Mouse (Mus musculus): ENCODE results near the gene Ptprg. TPM values are rescaled to one million over a fixed set of nuclear protein-coding genes. Genes with fewer than 3 reads are reported as not detected.
"Not testable (repeated sequence)": the region's sequence is repeated elsewhere in the genome, so short reads cannot be mapped to it uniquely, and the experiment has no call there.

Ptprg gene
- polyA plus RNA-seq, 1 experiment from 2014 or later, result not detected

DNA sequence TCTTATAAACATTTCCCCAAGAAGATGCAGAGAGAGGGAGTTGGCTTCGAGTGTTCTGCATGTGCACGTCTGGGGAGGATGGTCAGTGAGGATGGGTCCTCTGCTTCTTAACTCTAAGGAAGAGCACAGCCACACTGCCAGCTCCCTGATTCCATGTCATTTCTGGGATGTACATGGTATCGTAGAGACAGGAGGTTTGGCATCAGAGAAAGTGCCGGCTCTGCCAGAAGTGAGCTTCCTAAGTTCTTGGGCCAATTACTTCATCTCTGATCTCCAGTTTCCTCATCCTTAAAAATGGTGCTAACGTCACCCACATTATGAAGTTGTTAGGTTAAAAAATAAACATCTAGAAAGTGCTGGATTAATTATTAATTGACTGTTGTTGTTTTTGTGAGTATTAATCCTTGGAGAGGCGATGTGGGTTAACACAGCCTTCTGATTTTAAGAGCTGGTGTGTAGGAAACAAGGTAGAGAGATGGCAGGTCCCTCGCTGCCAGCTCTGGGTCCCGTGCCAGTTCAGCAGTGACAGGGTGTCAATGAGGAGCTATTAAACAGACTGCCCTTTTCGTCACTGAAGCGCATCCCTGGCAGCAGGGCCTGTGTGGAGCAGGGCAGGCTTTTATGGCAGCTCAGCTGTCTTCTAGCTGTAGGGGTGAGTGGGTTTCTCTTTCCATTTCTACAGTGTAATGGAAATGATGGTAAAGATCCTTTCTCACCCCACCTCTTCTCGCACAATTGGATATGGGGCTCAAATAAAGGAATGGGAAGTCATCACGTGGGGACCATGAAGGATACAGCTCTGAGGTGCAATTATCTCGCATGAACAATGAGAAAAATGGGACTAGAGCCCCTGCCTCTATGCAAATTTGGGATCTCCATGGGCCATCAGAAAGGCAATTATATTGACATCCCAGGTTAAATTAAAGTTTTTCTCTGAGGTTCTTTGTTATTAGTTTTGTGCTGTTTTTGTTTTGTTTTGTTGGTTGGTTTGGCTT lies 646.9 kb downstream of the Ptprg start:
- no peak overlapping the region for H3K4me3 ChIP-seq (ENCODE audit: inconsistent target)
- no peak overlapping the region for H3K27ac ChIP-seq
- WGBS (ENCODE audit: missing documents), result 85% methylated on average over 13 of the region's 13 CpGs
- no peaks in the 10 kb centered on the region for H3K36me3 ChIP-seq (ENCODE audit: inconsistent target)
- H3K79me2 ChIP-seq (ENCODE audit: inconsistent target), result no peaks in the 10 kb centered on the region

DNA sequence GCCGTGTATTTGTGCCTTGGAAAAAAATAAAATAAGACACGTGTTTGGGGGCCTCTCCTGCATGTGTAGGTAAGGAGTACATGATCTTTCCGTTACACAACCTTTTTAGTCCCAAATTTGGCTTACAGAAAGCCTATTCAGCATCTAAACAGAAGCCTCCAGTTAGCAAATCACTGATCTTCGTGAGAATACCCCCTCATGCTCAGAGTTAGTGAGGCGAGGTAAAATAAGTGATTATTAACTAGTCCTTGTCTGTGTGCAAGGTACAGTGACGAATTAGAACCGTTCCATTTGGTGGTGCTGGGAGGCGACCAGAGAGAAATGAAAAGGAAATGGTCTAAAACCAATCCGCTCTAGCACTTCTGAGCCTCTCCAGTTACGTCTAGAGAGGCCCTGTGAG lies 648.9 kb downstream of the Ptprg start:
- H3K36me3 ChIP-seq (ENCODE audit: inconsistent target), result no peaks in the 10 kb centered on the region
- H3K79me2 ChIP-seq (ENCODE audit: inconsistent target), result no peaks in the 10 kb centered on the region
- H3K27ac ChIP-seq, result no peak overlapping the region
- 82% methylated on average over 10 of the region's 10 CpGs for WGBS (ENCODE audit: missing documents)
- no peak overlapping the region for H3K4me3 ChIP-seq (ENCODE audit: inconsistent target)

DNA sequence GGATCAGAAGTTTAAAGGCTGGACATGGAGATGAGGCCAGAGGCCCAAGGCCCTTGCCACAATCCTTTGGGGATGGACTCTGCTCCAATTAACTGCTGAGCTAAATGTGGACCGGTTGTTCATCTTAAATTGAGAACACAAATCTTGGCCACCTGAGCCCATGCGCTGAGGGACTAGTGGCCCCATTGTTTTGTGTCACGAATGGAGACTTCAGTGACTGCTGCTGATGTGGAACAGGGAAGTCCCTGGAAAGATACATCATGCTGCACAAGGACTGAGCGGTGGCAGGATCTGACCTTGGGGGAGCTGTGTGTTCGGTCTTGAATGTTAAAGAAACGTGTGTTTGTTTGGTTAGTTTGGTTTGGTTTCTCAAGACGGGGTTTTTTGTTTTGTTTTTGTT lies 649.7 kb downstream of the Ptprg start:
- H3K27ac ChIP-seq, result no peak overlapping the region
- no peaks in the 10 kb centered on the region for H3K79me2 ChIP-seq (ENCODE audit: inconsistent target)
- H3K4me3 ChIP-seq (ENCODE audit: inconsistent target), result no peak overlapping the region
- 86% methylated on average over 7 of the region's 7 CpGs for WGBS (ENCODE audit: missing documents)
- H3K36me3 ChIP-seq (ENCODE audit: inconsistent target), result no peaks in the 10 kb centered on the region

DNA sequence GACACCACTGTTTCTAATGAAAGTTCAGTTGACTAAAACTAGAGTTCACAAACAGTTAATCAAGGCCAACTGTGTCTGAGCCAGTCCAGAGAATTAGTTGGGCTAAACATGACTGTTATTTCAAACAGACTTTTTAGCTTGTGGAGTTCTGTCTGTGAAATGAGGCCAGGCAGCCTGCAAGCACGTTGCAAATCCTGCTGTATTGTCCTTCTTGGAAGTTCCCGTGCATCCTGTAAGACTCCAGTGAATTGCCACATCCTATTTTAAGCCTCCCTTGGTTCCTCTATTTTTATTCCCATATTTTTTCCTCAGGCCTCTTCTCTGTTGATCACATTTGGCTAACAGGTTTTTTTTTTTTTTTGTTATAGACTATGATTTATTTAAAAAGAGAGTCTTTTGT lies 652.8 kb downstream of the Ptprg start:
- Histone ChIP-seq H3K27ac (no peak overlapping the region), H3K36me3 (ENCODE audit: inconsistent target) (no peaks in the 10 kb centered on the region), H3K4me3 (ENCODE audit: inconsistent target) (no peak overlapping the region), H3K79me2 (ENCODE audit: inconsistent target) (no peaks in the 10 kb centered on the region)
- 51% methylated on average over 2 of the region's 2 CpGs for WGBS (ENCODE audit: missing documents)

DNA sequence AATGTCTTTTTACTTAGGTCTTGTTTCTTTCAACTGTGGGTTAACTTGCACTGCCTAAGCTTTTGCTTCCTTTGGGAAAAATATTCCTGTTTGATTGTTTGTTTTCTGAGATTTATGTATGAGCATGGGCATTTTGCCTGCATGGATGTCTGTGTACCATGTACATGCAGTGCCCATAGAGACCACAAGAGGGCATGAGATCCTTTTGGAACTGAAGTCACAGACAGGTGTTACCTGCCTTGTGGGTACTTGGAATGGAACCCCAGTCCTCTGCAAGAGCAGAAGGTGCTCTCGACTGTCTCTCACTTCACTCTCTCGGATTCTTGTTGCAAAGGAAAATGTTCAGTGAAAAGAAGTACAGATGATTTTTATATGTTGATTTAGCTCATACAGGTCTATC lies 655.2 kb downstream of the Ptprg start:
- no peaks in the 10 kb centered on the region for H3K36me3 ChIP-seq (ENCODE audit: inconsistent target)
- H3K79me2 ChIP-seq (ENCODE audit: inconsistent target), result no peaks in the 10 kb centered on the region
- no peak overlapping the region for H3K27ac ChIP-seq
- no peak overlapping the region for H3K4me3 ChIP-seq (ENCODE audit: inconsistent target)
- 77% methylated on average over 2 of the region's 2 CpGs for WGBS (ENCODE audit: missing documents)

DNA sequence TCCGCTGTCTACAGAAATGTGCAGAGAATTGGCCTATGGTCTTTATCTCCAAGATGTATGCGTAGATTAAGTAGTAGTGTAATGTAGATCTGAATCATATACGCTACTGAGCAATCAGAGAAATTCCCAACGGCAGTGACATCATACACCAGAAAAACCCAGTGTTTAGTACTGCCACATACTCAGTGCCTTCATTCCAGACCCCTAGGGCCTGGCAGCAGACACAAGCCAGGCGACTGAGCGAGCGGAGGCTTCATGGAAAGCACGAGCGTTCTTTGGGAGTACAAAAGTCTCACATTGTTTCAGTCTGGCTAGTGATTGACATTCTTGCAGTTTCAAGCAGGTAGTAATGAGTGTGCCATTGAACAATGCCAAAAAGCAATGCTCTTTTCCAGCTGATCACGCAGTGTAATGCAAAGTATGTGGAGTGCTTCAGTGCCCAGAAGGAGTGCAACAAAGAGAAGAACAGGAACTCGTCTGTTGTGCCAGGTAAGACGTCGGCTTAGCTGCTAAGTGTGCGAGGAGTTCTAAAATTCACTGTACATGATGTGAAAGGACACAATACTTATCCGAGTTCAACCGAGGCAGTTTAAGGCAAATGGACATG lies 665.3 kb downstream of the Ptprg start:
- H3K79me2 ChIP-seq (ENCODE audit: inconsistent target), result no peaks in the 10 kb centered on the region
- WGBS (ENCODE audit: missing documents), result 97% methylated on average over 15 of the region's 16 CpGs
- H3K27ac ChIP-seq, result no peak overlapping the region

DNA sequence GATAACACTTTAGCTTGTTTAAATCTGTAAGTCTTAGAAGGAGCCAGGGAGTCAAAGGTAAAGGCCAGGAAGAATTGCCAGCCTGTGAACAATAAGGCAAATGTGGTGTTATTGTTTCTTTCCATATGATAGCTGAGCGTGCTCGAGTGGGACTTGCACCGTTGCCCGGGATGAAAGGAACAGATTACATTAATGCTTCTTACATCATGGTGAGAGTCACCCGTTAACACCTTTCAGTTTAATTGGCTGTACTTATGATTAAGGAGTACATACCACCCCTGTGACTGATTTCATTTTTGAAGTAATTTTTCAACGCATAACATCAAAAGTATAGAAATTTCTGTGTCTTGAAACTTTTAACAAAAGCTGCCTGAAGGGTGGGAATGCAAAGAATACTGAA lies 666.5 kb downstream of the Ptprg start:
- Histone ChIP-seq H3K79me2 (ENCODE audit: inconsistent target) (no peaks in the 10 kb centered on the region), H3K36me3 (ENCODE audit: inconsistent target) (no peaks in the 10 kb centered on the region), H3K4me3 (ENCODE audit: inconsistent target) (no peak overlapping the region), H3K27ac (no peak overlapping the region)
- WGBS (ENCODE audit: missing documents), result 87% methylated on average over 6 of the region's 6 CpGs

More for the DNA sequence above, 665.3 kb downstream of the Ptprg start:
- Histone ChIP-seq H3K4me3 (ENCODE audit: inconsistent target) (no peak overlapping the region), H3K36me3 (ENCODE audit: inconsistent target) (no peaks in the 10 kb centered on the region)

DNA sequence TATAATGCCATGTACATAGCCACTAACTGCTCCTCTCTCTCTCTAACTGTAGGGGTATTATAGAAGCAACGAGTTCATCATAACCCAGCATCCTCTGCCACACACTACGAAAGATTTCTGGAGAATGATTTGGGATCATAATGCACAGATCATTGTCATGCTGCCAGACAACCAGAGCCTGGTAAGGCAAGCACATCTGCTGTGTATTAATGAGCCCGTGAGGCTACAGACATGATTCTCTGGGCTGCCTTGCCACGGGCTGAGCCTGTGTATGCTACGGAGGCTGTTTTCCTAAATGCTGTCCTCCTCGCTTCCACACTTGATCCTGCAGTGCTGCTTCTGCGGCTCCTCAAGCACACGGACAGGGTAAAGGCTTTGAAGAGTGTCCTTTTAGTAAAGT lies 667.2 kb downstream of the Ptprg start:
- H3K4me3 ChIP-seq (ENCODE audit: inconsistent target), result no peak overlapping the region
- no peak overlapping the region for H3K27ac ChIP-seq
- H3K36me3 ChIP-seq (ENCODE audit: inconsistent target), result no peaks in the 10 kb centered on the region
- WGBS (ENCODE audit: missing documents), result 89% methylated on average over 8 of the region's 8 CpGs
- no peaks in the 10 kb centered on the region for H3K79me2 ChIP-seq (ENCODE audit: inconsistent target)

DNA sequence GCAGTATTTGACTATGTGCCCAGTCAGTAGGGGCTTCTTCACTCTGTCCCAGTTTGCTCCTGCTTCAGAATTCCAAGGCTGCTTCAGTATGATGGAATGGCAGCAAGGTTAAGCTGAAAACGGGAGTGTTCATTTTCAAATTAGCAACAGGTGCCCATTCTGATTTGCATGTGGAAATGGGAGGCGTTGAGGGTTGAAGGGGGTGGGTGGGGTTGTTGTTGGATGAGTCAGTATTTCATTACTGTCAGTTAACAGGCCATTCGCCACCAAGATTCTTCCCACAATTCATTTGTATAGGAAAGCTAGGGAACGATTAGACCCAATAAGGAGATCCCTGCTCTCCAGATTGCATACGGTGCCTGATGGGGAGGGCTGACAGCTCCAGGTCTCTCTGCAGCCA lies 668.2 kb downstream of the Ptprg start:
- Histone ChIP-seq H3K4me3 (ENCODE audit: inconsistent target) (no peak overlapping the region), H3K36me3 (ENCODE audit: inconsistent target) (no peaks in the 10 kb centered on the region), H3K79me2 (ENCODE audit: inconsistent target) (no peaks in the 10 kb centered on the region), H3K27ac (no peak overlapping the region)
- WGBS (ENCODE audit: missing documents), result 80% methylated on average over 5 of the region's 5 CpGs

DNA sequence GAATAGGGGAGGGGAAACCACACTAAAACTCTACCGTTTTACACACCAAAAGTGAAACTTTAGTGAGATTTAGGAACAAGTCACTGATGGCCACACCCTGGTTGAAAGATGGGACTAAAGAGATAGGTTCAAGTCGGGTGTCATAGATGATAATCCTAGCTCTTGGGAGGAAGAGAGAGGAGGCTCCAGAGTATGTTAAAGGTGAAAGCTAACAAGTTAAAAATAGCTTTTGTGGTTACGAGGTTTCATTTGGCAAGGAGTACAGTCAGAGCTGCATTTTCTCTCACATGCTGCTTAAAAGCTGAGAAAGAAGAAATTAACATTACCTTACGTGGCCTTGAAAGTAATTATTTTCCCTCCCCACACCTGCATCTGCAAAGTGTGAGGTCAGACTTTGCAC lies 690.4 kb downstream of the Ptprg start:
- Histone ChIP-seq H3K4me3 (ENCODE audit: inconsistent target) (no peak overlapping the region), H3K27ac (no peak overlapping the region), H3K79me2 (ENCODE audit: inconsistent target) (no peaks in the 10 kb centered on the region), H3K36me3 (ENCODE audit: inconsistent target) (no peaks in the 10 kb centered on the region)
- 10% methylated on average over 4 of the region's 4 CpGs for WGBS (ENCODE audit: missing documents)

DNA sequence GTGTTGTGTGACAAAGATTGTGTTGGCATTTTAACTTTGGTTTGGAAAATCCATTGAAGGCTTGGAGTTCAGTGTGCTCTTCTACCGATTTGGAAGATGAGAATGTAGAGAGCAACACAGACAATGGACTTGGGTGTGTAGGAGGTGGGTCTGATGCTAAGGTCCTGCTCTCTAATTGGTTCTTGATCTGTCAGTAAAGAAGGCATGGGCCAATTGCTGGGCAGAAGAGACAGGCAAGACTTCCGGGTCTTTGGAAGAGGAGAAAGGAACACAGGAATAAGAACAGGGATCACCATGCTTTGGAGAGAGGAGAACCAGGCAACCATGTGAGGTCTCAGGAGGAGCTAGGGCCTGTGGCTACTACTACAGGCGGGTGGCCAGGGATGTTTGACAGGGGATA lies 722.7 kb downstream of the Ptprg start:
- Histone ChIP-seq H3K4me3 (ENCODE audit: inconsistent target) (no peak overlapping the region), H3K27ac (no peak overlapping the region), H3K36me3 (ENCODE audit: inconsistent target) (no peaks in the 10 kb centered on the region), H3K79me2 (ENCODE audit: inconsistent target) (no peaks in the 10 kb centered on the region)
- 78% methylated on average over 3 of the region's 3 CpGs for WGBS (ENCODE audit: missing documents)

DNA sequence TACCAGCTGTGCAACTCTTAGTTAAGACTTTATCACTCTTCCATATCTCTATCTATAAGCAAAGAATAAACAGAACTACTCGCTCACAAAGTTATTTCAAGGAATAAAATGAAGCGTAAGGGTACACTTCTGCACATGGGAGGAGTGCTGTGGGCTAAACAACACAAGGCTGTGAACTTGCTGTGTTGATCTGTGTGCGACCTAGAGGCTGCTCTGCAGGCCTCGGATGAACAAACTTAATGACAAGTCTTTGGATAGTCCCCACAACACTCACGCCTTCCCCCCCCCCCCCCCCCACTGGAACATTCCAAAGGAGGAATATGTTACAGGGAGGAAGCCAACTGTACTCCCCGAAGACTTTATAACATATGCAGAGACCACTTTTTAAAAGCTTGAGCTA lies 730.3 kb downstream of the Ptprg start, which contains the start of gene Gm49355:
Gene Gm49355, plus strand, starts transcription at position 336 of the 400 bp plus-strand sequence.
- no peaks in the 10 kb centered on the region for H3K36me3 ChIP-seq (ENCODE audit: inconsistent target)
- H3K27ac ChIP-seq, result peak within 1 kb of the TSS; percentile 76
- peak within 1 kb of the TSS; percentile 63 for H3K4me3 ChIP-seq (ENCODE audit: inconsistent target)
- H3K79me2 ChIP-seq (ENCODE audit: inconsistent target), result no peaks in the 10 kb centered on the region
- WGBS (ENCODE audit: missing documents), result 98% methylated on average over 5 of the region's 6 CpGs

DNA sequence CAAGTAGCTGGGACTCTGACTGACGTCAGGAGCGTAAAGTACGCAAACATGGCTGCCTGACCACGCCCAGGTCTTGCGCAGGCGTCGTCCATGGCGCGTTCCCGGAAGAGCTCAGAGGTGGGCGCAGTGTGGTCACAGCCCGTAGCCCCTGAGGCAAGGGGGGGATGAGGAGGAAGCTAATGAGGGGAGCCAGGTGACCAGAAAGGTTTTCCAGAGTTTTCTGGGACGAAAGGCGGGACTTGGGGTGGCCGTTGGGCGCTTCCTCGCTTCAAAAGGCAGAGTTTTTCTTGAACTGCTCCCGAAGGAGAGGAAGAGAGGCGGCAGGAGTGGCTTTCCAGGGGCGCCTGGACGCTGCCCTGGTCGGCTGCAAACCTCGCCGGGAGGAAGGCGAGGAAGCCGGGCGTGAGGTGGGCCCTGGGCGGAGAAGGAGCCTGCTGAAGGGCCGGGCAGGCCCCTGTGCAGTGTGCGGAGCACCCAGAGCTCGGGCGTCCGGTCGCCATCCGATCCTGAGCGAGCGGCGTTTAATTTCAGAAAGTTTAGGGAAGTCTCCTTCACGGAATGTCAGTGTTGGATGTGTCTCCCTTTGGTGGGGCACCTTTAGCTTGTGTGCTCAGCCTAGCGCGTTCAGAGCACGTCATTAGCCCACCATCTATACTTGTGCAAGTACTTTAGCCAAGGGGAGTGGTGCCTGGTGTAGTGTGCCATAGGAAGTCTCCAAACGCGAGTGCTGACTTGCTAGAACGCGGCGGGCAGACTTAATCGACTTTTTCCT lies 731.0 kb downstream of the Ptprg start, which contains the start of gene 3830406C13Rik:
Gene 3830406C13Rik, plus strand, starts transcription at position 33 of the 772 bp plus-strand sequence.
- WGBS (ENCODE audit: missing documents), result under 1% methylated on average over 48 of the region's 48 CpGs
- H3K79me2 ChIP-seq (ENCODE audit: inconsistent target), result no peaks in the 10 kb centered on the region
- H3K27ac ChIP-seq, result peak within 1 kb of the TSS; percentile 76
- peak within 1 kb of the TSS; percentile 63 for H3K4me3 ChIP-seq (ENCODE audit: inconsistent target)
- H3K36me3 ChIP-seq (ENCODE audit: inconsistent target), result no peaks in the 10 kb centered on the region

DNA sequence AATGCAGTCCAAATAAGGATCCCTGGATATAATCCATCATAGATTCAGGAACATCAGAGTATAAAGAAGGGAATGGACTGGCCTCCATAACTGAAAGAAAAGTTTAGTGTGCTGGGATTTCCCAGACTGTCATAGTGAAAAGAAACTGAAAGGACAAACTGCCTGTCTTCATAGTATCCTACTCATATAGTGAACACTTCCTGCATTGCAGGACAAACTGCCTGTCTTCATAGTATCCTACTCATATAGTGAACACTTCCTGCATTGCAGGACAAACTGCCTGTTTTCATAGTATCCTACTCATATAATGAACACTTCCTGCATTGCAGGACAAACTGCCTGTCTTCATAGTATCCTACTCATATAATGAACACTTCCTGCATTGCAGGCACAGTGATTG lies 736.4 kb downstream of the Ptprg start:
- not testable (repeated sequence) for H3K79me2 ChIP-seq (ENCODE audit: inconsistent target); H3K27ac ChIP-seq; H3K4me3 ChIP-seq (ENCODE audit: inconsistent target)
- peaks cover 36% of the 10 kb centered on the region for H3K36me3 ChIP-seq (ENCODE audit: inconsistent target)
